Mouse (Mus musculus) ES-Bruce4 (cell line): ENCODE measurements around the gene Krt33a. TPM values are rescaled to one million over a fixed set of nuclear protein-coding genes. Genes with fewer than 3 reads are reported as not detected.

ENCODE experiments used
- H3K27ac ChIP-seq: 2 replicates; pipeline ENCODE4 v1.5.1; 2012; ENCODE audit warnings: low read length, inconsistent platforms; ENCODE audit not compliant: insufficient read depth
- H3K27me3 ChIP-seq: 2 replicates; pipeline ENCODE4 v1.6.1; 2012; ENCODE audit warnings: mild to moderate bottlenecking, low read length, inconsistent platforms; ENCODE audit not compliant: control insufficient read depth, poor library complexity, insufficient read depth, severe bottlenecking
- H3K36me3 ChIP-seq: 2 replicates; pipeline ENCODE4 v1.6.1; 2012; ENCODE audit warnings: inconsistent platforms, mild to moderate bottlenecking, low read length, moderate library complexity; ENCODE audit not compliant: control insufficient read depth, poor library complexity, insufficient read depth, severe bottlenecking
- H3K4me1 ChIP-seq: one replicate; pipeline ENCODE4 v1.8.1; 2011; ENCODE audit warnings: low read length; ENCODE audit not compliant: control insufficient read depth, insufficient read depth
- H3K4me3 ChIP-seq: 2 replicates; pipeline ENCODE4 v1.5.1; 2011; ENCODE audit warnings: low read depth, mild to moderate bottlenecking, low read length
- H3K9ac ChIP-seq: 2 replicates; pipeline ENCODE4 v1.6.1; 2012; ENCODE audit warnings: low read depth, mild to moderate bottlenecking, inconsistent platforms; ENCODE audit not compliant: poor library complexity, severe bottlenecking
- H3K9me3 ChIP-seq: replicated peaks from 2 replicates; pipeline ENCODE4 v1.6.1; 2012; ENCODE audit warnings: mild to moderate bottlenecking, low read length, inconsistent platforms; ENCODE audit not compliant: control insufficient read depth, poor library complexity, insufficient read depth, severe bottlenecking
- CTCF ChIP-seq: IDR thresholded peaks from one replicate; pipeline ENCODE4 v1.8.1; 2011; ENCODE audit warnings: low read depth, low read length
- EP300 ChIP-seq: IDR thresholded peaks from 2 replicates; pipeline ENCODE4 v1.6.1; 2011; ENCODE audit warnings: low read depth, low read length; ENCODE audit not compliant: insufficient read depth
- POLR2A ChIP-seq: IDR thresholded peaks from one replicate; pipeline ENCODE4 v1.8.1; 2011; ENCODE audit warnings: low read length; ENCODE audit not compliant: insufficient read depth
- polyA plus RNA-seq: library from polyadenylated mRNA; stranded (reverse); fragments of >200 nt; gene quantifications from 2 replicates; pipeline ENCODE4 v1.2.4, GENCODE M21; 2011; ENCODE audit warnings: low read depth; ENCODE audit not compliant: missing spikeins, insufficient read depth, insufficient read length

The Krt33a gene
- polyA plus RNA-seq, 1 experiment = not detected

DNA sequence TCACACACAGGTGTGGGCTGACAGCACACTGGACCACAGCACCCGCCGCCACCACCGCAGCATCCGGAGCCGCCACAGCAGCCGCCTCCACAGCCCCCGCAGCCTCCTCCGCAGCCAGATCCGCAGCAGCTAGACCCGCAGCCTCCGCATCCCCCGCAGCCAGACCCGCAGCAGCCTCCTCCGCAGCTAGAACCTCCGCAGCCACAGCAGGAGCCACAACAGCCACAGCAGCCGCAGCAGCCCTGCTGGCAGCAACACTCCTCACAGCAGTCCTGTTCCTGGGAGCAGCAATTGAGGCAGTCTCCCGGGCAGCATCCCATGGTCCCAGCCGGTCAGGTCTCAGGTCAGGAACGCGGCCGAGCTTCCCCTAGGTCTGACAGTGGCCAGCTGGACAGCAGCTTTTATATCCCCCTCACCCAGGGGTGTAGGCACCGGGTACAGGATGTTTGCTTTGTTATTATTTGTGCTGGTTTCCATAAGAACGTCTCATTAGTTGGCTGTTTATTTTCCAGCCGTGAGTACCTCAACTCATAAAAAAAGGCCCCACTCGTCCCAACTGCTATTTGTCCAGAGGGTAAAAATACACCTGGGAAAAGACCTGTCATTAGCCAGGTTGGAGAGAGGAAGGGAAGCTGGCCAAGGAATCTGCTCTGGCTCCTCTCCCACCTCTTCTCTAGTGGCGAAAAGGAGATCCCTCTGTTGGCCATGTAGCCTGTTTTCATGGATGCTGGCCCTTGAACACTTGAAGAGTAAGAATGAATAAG lies 22.2 kb downstream of the Krt33a start, which contains the start of gene Krtap17-1:
Gene Krtap17-1, minus strand, starts transcription at position 375 of the 764 bp plus-strand sequence.
- no peaks in the 10 kb centered on the region for H3K9me3 ChIP-seq
- TF ChIP-seq CTCF (no peak), POLR2A (no peak), EP300 (no peak)
- no peaks in the 10 kb centered on the region for H3K27me3 ChIP-seq
- no peaks in the 10 kb centered on the region for H3K4me1 ChIP-seq
- no peak within 1 kb of the TSS for H3K27ac ChIP-seq
- H3K36me3 ChIP-seq = no peaks in the 10 kb centered on the region
- no peak within 1 kb of the TSS for H3K9ac ChIP-seq
- H3K4me3 ChIP-seq = peak within 1 kb of the TSS; percentile 43

DNA sequence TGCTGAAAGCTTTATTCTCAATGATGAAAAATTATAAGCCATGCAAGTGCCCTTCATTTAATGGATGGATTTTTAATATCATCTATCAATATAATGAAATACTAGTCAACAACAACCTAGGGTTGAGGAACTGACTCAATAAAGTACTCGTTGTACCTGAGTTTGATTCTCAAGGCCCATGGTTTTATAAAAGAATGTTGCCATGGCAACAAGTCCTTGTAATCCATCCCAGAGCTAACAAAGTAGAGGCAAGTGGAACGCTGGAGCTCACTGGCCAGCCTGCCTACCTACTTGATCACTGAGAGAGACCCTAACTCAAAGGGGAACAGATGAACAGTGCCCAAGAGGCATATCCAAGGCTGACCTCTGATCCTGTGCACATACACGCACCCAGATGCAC lies 25.4 kb downstream of the Krt33a start:
- Histone ChIP-seq H3K4me3 (no peak overlapping the region), H3K27me3 (no peaks in the 10 kb centered on the region), H3K4me1 (no peaks in the 10 kb centered on the region), H3K9ac (no peak overlapping the region), H3K36me3 (no peaks in the 10 kb centered on the region), H3K9me3 (no peaks in the 10 kb centered on the region), H3K27ac (no peak overlapping the region)
- no peak for TF ChIP-seq POLR2A

GRCm38 (mm10) chr11:99989881-99990405 lies 26.1 kb downstream of the Krt33a start:
- TF ChIP-seq POLR2A (no peak), CTCF (no peak), EP300 (no peak)
- Histone ChIP-seq H3K27me3 (no peaks in the 10 kb centered on the region), H3K9ac (no peak overlapping the region), H3K4me1 (no peaks in the 10 kb centered on the region), H3K9me3 (no peaks in the 10 kb centered on the region), H3K4me3 (no peak overlapping the region), H3K27ac (no peak overlapping the region), H3K36me3 (no peaks in the 10 kb centered on the region)

GRCm38 (mm10) chr11:99988530-99988929 lies 27.5 kb downstream of the Krt33a start:
- Histone ChIP-seq H3K4me1 (no peaks in the 10 kb centered on the region), H3K36me3 (no peaks in the 10 kb centered on the region), H3K4me3 (no peak overlapping the region), H3K9ac (no peak overlapping the region), H3K9me3 (no peaks in the 10 kb centered on the region), H3K27me3 (no peaks in the 10 kb centered on the region; the same call in 1 of the 2 replicates), H3K27ac (no peak overlapping the region)
- TF ChIP-seq POLR2A (no peak), EP300 (no peak), CTCF (no peak)

DNA sequence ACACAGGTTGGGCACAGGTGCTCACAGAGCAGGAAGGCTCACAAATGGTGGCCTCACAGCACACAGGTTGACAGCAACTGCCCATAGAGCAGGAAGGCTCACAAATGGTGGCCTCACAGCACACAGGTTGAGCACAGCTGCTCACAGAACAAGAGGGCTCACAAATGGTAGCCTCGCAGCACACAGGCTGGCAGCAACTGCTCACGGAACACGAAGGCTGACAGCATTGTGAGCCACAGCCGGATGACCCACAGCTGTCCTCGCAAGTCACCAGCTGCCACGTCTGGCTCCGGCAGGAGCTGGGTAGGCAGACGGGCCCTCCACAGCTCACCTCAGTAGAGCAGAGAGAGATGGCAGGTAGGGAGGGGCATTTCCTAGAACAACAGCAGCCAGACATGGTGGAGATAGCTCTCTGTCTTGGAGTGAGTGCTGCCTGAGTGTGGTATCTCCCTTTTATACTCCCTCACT lies 29.8 kb downstream of the Krt33a start, which contains the start of gene Krtap16-1:
Gene Krtap16-1, minus strand, starts transcription at position 418 of the 468 bp plus-strand sequence.
- Histone ChIP-seq H3K9me3 (no peaks in the 10 kb centered on the region), H3K27ac (no peak within 1 kb of the TSS), H3K9ac (no peak within 1 kb of the TSS), H3K36me3 (no peaks in the 10 kb centered on the region), H3K4me1 (no peaks in the 10 kb centered on the region), H3K27me3 (no peaks in the 10 kb centered on the region; the same call in 1 of the 2 replicates), H3K4me3 (no peak within 1 kb of the TSS)
- no peak for TF ChIP-seq CTCF
- TF ChIP-seq POLR2A = no peak
- no peak for TF ChIP-seq EP300
